Mouse (Mus musculus): Measurements from ENCODE around the gene Twnk. TPM values are rescaled to one million over a fixed set of nuclear protein-coding genes. Genes with fewer than 3 reads are reported as not detected.
A peak's percentile ranks its signal among the peaks of the same experiment; 100 is the strongest.

The Twnk gene
- total RNA-seq (2015; ENCODE audit: low replicate concordance) (2.9 and 4.3 TPM in 2 replicates), total RNA-seq (2017; ENCODE audit: low replicate concordance) (1.4 and 2.0 TPM in 2 replicates)

DNA sequence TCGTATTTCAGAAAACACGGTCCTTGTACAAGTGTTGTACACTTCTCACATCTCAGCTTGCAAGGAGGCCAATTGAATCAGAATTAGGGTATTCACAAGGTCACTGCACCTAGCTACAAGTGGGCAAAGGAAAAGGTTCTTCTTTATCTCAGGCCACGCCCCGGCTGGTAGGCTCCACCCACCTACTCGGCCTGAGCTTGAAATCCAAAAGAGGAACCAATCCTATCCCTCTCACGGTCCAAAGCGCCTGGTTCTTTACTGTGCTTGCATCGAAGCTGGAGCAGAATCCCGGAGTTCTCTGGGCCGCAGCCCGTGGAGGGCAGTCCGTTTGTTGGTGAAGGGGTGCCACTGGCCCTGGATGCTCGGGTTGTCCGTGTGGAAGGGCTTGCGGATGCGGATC is at the start of gene Twnk:
Gene Twnk (plus strand): TSS at position 220 of the 400 bp plus-strand sequence.
- peak; percentile 76 for ATAC-seq (replicated peaks; ENCODE audit: low FRiP score, poor library complexity, severe bottlenecking)

DNA sequence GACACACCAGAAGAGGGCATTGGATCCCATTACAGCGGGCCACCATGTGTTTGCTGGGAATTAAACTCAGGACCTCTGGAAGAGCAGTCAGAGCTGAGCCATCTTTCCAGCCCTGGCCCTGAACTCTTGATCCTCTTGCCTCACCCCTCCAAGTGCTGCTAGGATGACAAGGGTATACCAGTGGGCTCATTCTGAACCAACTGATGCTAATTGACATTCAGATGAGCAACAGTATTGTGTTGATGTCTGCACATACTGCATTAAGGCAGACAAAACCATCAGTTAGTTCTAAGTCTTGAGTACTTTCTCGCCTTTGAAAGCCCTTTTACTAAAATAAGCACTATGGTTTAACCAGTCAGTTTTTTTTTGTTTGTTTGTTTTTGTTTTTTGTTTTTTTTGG is 45.8 kb upstream of the Twnk start:
- ATAC-seq (replicated peaks; ENCODE audit: low FRiP score, poor library complexity, severe bottlenecking): no peak

DNA sequence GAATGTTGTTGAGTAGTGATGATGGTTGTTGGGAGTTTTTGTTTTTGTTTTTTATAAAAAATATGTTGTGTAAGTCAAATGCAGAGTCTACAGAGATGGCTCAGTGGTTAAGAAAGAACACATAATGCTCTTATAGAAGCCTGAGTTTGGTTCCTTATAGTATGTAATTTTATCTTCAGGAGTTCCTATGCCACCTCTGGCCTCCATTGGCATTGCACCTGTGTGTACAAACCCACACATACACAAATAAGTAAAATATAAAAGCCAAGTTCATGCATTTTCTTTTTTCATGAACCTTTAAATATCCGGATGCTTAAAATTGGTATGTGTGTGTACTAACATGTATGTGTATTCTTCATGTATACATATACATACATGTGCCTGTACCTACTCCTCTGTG is 39.5 kb upstream of the Twnk start:
- no peak for ATAC-seq (replicated peaks; ENCODE audit: low FRiP score, poor library complexity, severe bottlenecking)

DNA sequence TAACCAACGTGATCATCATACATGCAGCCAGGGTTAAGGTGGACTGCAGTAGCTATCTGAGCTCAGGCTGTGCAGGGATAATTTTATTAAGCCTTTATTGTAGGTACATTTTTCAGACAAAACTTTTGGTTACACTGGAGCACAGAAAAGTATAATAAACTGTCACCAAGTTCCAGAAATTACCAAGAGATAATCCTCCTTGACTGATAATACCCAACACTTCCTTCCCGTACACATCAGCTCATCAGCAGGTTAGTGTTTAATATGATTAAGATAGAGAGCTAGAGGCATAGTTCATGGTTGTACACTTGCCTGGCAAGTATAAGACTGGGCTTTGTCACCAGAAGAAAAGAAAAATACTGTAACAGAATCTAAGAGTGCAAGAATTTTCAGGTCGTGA is 37.1 kb upstream of the Twnk start:
- no peak for ATAC-seq (replicated peaks; ENCODE audit: low FRiP score, poor library complexity, severe bottlenecking)

DNA sequence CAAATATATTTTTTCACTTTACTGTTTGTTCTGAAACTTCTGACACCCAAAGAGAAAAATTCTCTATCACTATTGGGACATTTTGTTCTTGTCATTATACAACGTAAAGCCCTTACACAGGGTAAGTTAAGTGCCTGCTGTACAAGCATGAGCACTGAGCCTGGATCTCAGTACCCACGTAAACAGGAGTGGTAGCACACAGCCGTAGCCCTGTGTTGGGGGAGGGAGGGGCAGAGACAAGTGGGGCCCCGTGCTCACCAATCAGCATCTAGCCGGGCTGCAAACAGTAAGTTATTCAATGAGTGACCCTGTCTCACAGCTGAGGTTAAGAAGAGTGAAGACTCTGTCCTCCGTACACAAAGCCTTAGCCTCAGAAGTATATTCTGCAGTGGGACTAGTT is 28.8 kb upstream of the Twnk start:
- no peak for ATAC-seq (replicated peaks; ENCODE audit: low FRiP score, poor library complexity, severe bottlenecking)

DNA sequence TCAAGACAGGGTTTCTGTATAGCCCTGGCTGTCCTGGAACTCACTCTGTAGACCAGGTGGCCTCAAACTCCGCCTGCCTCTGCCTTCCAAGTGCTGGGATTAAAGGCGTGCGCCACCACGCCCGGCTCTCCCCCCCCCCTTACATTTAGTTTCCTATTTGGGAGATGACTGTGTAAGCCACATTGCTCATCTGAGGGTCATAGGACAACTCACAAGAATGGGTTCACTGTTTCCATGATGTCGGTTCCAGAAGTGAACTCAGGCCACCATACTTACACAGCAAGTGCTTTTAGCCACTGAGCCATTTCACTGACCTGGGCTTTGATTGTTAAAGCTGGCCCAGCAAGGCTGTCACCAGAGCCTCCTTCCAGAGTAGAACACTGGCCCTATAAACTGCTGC is 28.3 kb upstream of the Twnk start:
- no peak for ATAC-seq (replicated peaks; ENCODE audit: low FRiP score, poor library complexity, severe bottlenecking)

DNA sequence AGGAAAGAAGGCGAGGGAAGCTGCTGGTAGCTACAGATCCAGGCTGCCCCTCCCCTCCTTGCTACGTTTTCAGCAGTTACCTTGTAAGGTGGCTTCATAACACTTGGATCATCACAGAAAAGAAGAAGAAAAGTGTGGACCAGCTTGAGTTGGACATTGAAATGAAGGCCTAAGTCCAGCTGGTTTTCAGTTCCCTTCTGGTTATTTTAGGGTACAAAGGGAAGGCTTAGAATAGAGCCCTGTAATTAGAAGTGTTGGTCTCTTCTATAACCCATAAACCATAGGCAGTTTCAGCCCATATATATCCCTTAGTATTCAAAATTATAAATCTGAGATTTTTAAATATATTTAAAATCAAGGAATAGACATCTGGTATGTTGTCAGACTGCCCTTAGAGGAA is 24.7 kb upstream of the Twnk start:
- ATAC-seq (replicated peaks; ENCODE audit: low FRiP score, poor library complexity, severe bottlenecking): no peak

DNA sequence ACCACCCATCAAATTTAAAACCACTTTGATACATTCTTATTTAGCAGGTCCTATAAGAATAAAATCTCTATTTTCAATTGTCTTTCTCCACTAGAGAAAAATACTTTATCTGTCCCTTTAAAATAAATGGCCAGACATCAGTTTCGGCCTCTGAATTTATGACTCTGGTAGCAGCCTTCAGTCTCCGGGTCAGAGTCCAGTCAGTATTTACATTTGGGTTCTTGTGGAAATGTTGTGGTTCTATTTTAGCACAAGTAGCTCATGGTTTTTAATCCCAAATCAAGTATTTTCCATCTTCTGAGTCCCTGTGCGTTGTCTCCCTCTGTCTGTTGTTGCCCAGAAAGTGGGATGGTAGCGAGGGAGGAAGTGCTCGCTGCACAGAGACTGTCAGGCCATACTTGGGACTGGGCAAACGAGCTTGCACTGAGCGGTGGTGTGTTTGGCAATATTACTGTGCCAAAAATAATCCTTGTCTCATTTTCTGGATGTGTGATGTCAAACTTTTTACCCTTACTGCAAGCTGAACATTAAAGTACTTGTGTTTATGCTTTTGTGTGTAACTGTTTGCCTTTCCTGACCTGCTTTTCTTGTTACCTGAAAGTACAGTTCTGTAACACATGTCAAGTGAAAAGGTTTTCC is 22.9 kb upstream of the Twnk start:
- ATAC-seq (replicated peaks; ENCODE audit: low FRiP score, poor library complexity, severe bottlenecking): no peak

DNA sequence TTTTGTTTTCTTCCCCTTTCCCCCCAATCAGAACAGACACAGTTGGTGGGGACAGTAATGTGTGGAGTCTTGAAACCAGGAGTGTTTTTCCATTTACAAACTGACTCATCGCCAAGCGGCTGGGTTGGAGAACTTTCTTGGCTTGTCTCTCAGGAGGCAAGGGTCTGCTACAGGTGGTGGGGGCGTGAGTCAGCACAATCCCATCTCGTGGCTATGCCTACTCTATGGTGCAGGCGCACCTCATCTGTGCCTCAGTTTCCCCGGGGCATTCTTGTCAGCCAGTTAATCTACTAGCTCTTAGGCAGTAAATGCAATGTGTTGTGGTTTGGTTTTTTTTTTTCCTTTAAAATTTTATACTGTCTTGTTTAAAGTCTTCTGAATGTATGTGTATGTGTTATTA is 22.1 kb upstream of the Twnk start:
- ATAC-seq (replicated peaks; ENCODE audit: low FRiP score, poor library complexity, severe bottlenecking): no peak

DNA sequence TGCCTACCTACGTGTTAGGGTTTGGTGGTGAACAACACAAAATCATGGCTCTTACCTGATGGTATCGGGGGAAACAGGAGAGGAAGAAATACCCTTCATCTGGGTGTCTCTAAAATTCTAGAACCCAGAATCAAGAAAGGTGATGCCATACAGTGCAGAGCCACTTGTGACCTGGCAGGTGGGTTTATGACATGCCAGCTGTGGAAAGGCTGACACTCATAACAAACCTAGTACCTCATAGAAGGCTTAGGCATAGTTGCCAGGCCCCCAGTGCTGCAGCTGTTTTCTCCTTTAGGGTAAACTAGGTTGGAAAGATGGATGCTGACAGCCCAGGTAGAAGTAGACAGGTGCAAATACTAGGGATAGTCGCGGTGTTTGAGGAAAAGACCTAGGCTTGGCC is 21.0 kb upstream of the Twnk start:
- no peak for ATAC-seq (replicated peaks; ENCODE audit: low FRiP score, poor library complexity, severe bottlenecking)

DNA sequence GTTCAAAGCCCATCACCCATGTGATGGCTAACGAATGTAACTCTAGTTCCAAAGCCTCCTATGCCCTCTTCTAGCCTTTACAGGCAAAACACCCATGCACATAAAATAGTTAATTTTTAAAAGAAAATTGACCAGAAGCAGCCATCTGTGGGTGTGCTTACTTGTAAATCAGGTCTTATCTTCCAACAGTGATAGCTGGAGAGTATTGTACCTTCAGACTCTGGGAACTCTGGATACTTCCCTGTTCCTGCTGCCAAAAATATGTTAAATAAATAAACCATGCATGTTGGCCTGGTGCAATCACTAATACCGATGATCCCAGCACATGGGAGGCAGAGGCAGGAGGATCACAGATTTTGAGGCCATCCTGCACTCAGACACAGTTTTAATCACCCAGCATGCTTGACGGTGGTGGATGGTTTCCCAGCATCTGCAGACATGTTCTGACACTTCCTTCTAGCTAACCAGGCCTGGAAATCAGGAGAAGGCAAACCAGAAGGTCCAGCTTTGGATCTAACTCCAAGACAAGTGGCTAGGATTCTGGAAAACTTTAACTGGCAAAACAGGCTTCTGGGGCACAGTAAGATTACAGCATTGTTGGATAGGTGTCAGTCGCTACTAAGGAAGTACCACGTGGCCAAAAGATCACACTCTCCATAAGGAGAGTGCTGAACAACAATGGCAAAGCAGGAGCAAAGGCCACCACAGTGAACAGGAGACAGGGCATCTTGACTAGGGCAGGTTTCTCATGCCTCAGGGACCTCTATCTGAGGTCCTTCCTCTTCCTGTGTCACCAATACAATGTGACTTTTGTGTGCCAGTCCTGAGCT is 20.1 kb upstream of the Twnk start:
- no peak for ATAC-seq (replicated peaks; ENCODE audit: low FRiP score, poor library complexity, severe bottlenecking)

DNA sequence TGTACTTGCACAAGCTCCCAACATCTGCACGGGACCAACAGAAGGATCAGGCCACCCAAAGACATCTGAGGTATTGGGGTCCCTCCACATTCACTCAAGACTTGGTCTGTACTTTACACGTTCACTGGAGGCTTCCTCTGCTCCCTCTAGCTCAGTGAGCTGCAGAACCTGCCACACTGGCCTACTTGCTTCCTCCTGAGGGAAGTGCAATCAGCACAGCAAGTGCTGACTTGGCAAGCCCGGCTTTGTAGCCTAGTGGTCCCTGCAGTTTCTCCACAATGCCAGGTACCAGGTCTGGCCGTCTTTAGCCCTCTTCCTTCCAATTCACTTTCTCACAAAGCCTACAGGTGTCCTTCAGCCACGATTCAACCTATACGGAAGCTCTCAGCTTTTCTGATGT is 18.5 kb upstream of the Twnk start:
- ATAC-seq (replicated peaks; ENCODE audit: low FRiP score, poor library complexity, severe bottlenecking): no peak

DNA sequence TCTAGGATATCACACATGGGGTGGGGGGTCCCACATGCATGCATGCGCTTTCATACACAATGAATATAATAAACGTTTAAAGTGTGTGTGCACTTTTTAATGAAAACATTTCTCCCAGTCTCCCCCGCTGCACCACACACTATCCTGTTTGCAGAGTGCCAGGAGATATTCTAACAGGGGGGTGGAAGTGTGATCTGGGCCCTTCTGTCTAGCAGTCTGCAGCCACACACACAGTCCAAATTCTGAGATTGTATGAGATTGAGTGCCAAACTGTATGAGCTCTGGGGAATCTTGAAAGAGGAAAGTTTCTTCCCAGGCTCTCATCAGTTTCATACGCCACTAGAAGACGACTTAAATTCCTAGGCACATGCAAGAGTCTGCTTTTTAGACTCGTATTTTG is 17.6 kb upstream of the Twnk start:
- no peak for ATAC-seq (replicated peaks; ENCODE audit: low FRiP score, poor library complexity, severe bottlenecking)

DNA sequence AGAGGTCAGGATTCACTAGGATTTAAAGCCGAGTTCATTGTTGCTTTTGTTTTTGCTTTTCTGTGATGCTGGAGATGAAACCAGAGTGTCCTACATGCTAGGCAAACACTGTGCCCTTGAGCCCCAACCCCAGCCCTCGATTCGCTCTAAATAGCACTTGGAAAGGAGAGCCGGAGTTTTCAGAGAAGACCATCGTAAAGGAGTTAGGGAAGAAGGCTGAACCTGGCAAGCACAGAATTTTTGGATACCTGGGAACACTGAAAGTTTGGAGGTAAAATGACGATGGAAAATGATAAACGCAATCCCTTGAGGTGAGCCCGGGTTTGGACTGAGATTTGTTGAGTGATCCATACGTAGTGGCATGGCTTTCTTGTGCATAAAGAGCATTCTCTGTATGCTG is 17.1 kb upstream of the Twnk start:
- ATAC-seq (replicated peaks; ENCODE audit: low FRiP score, poor library complexity, severe bottlenecking): no peak

DNA sequence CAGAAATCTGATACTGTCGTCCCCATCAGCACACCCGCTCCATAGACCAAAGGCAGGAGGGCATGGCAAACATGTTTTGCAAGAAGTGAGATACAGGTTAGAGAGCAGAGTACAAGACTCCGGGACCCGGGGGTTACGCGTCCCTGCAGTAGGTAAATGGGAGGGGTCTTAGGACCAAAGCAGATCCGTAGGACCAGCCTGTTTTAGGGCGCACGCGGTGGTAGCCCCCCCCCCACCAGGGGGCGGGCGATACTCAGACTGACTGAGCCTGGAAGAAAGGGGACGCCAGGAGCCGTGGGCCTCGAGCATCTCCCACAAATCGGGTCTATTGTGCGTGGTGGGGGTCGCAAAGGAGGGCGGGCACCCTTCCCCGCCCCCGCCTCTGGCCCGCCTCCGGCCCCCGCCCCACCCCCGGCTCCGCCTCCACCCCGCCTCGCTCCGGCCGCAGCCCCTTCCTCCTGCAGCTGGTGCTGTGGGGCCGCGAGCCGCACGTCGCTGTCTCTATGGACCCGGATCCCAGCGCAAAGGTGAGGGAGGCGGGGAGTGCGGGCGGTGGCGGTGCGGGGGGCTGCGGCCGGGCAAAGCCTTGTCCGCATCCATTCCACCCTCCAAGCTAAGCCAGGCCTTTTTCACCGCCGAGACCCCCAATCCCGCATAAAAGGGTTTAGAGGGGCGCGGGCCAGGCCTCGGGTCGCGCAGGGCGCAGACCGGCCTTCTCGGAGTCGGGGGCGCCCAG is 16.5 kb upstream of the Twnk start, which contains the start of gene Sema4g:
Gene Sema4g (plus strand): TSS at position 271 of the 736 bp plus-strand sequence.
- no peak for ATAC-seq (replicated peaks; ENCODE audit: low FRiP score, poor library complexity, severe bottlenecking)

DNA sequence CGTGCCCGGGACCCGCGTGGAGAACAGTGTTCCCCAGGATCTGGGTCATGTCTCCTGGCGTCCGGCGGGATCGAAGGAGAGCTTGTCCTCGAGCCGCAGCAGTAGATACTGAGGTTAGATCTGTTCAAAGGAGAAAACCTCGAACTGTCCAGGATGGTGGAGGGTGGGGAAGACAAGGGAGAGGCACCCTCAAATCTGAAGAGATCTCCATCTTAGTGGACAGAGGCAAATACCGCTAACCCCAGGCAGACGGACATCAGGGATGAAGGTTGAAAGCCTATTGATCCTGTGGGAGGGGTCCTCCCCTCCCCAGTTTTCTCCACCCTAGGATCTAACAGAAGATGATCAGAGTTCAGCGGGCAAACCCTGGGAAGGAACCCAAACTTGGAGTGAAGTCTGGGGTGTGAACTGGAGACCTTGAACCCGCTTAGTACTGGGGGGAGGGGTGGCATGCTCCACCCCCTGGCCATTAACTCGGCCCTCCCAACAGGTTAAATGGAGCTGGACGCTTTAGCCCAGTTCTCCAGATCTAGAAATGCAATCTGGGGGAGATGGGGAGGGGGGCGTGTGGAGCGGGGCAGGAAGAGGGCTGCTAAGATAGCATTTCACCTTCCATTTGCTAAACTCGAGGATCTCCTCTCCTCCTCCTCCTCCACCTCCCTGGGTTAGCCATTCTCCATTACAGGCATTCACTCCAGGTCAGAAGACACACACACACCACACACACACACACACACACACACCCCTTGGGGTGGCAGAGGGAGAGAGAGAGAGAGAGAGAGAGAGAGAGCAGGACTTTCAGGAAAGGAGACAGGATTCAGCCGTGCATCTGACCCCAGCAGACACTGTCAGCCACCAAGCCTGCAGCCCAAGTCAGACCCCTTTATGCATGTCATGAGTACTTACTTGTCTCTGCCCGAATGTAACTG is 15.6 kb upstream of the Twnk start:
- no peak for ATAC-seq (replicated peaks; ENCODE audit: low FRiP score, poor library complexity, severe bottlenecking)

DNA sequence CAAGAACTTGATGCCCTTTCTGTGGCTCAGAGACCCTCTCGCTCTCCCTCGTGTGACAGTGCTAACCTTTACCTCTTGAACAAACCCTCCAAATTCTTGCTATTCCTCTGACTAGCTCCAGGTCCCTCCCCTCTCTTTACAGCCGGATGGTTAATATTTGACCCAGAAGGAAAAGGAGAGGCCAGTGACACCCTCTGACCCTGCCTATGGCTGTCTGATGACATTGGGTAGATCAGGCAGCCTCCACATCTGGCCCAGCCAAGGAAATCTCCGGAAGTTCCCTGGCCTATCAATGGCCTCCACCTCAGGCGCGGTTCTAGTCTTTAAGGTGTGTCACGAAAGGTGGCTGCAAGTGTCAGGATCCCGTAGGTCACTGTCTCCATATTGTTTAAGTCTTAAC is 14.4 kb upstream of the Twnk start:
- ATAC-seq (replicated peaks; ENCODE audit: low FRiP score, poor library complexity, severe bottlenecking): no peak

DNA sequence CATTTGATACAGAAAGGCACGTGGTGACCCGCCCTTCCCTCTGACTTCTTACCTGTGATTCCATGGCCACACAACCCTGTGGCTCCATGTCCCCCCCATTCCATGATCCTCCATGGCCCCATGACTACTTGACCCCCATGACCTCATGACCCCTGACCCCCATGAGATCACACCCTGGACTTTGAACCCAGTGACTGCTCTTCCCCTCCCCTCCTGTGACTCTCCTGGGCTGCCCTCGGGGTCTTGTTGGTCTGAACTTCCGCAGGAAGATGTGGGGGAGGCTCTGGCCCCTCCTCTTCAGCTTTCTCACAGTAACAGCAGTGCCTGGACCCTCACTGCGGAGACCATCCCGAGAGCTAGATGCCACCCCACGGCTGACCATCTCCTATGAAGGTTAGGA is 13.2 kb upstream of the Twnk start:
- no peak for ATAC-seq (replicated peaks; ENCODE audit: low FRiP score, poor library complexity, severe bottlenecking)

DNA sequence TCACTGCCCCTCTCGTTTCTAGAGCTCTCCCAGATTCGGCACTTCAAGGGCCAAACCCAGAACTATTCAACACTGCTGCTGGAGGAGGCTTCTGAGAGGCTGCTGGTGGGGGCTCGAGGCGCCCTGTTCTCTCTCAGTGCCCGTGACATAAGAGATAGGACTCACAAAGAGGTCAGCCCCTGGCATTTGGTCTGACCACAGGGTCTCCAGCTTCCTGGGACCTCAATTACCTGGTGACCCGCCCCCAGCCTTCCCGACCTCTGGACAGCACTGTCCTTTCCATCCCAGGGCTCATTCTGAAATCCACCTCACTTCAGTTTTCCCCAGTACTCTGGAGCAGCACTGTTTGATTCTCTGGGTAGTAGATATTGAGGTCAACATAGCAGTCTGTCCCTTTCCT is 12.8 kb upstream of the Twnk start:
- no peak for ATAC-seq (replicated peaks; ENCODE audit: low FRiP score, poor library complexity, severe bottlenecking)

DNA sequence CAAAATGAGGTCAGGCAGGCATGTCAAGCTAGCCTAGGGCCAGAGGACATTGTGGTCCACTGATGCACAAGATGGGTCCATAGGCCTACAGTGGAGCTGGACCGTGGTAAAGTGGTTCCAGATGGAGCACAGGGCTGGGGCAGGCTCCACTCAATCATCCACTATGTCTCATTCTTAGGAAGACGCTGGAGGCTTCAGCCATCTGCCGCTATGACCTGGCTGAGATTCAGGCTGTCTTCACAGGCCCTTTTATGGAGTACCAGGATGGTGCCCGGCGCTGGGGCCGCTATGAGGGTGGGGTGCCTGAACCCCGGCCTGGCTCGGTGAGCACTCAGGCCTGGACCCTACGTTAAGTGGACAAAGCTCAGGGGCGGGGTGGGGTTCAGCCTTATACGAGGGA is 7.7 kb upstream of the Twnk start:
- ATAC-seq (replicated peaks; ENCODE audit: low FRiP score, poor library complexity, severe bottlenecking): no peak

Data from erythroid progenitor cell, adult 5-6 weeks (primary cell).